ENCODE assay signal across 8 mouse cellular contexts in the genomic region with DNA sequence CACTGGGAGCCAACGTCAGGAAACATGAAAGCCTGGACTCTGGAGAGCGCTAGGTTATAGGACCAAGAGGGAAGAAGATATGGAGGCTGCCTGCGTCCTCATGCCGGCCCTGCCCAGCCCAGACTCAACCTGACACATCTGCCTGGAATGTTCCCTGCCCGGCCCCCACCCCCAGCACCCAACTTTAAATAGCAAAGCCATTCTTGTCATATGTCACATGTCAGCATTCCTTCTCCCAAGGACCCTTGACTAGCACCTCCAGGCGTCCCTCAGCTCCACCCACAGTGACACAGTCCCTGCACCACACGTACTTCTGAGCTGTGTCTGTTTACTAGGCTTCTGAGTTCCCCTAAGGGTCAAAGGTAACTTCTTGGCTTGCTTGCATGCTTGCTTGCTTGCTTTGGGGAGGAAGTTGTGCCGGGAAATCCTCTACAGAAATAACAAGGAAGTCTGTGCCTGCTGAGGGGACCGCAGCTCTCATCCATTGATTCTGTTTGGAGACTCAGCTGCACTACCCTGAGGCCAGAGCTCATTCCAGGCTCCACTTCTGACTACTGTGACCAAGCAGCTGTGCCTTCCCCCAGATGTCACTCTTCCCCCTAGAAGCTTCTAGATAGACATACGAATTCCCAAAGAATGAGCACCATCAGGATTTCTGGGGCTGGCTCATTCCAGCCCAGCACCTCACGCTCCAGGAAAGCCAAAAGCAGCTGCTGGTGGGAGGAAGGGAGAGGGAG. TPM values are rescaled to one million over a fixed set of nuclear protein-coding genes. Genes with fewer than 3 reads are reported as not detected.
DNase-seq lines count a peak whose midpoint lies in the region; ATAC-seq and TF ChIP-seq lines count a peak whose summit lies in the region.

No protein-coding gene starts in this region.

- DNase-seq in NIH3T3 (ENCODE audit: low read depth): peak; percentile 85
- peak; percentile 70 for DNase-seq in kidney, adult 18-20 months
- peak; percentile 73 for DNase-seq in lung, adult 2 months
- no peak for DNase-seq in cerebellum, adult 8-10 months
- DNase-seq in thymus, postnatal 36 days: no peak

- TF ChIP-seq CTCF in C2C12 (IDR thresholded peaks at IDR 0.05; ENCODE audit: control insufficient read depth, insufficient read depth, insufficient read length): no peak
- TF ChIP-seq CTCF in lung, adult 2 months (IDR thresholded peaks at IDR 0.05; ENCODE audit: insufficient read depth, low read length): no peak
- 0 out of 2 replicates have a peak, but pooled peaks have one; percentile 2 for TF ChIP-seq CTCF in small intestine, adult 2 months (IDR thresholded peaks at IDR 0.05; ENCODE audit: extremely low read depth, insufficient read length, insufficient replicate concordance, low read depth, low read length)

- H3K9me3 ChIP-seq in forebrain, embryonic 16.5 days (ENCODE audit: control insufficient read depth, low read length): no peaks in the 10 kb centered on the region

- peaks cover 21% of the 10 kb centered on the region for H3K79me2 ChIP-seq in C2C12 (ENCODE audit: control insufficient read depth, insufficient read depth)

- H3K27me3 ChIP-seq in C2C12 (ENCODE audit: control insufficient read depth, insufficient read depth, insufficient read length): no peaks in the 10 kb centered on the region
- no peaks in the 10 kb centered on the region for H3K27me3 ChIP-seq in forebrain, embryonic 16.5 days (replicated peaks; ENCODE audit: control insufficient read depth, insufficient read depth, low read length)
- H3K27me3 ChIP-seq in small intestine, adult 2 months (ENCODE audit: control insufficient read depth, insufficient read depth, low read length): no peaks in the 10 kb centered on the region

- ATAC-seq in forebrain, embryonic 16.5 days: no peak

- H3K4me3 ChIP-seq in C2C12 (ENCODE audit: insufficient read depth, poor library complexity, severe bottlenecking): no peak overlapping the region
- no peak overlapping the region for H3K4me3 ChIP-seq in forebrain, embryonic 16.5 days (replicated peaks; ENCODE audit: low read length)
- H3K4me3 ChIP-seq in lung, adult 2 months (replicated peaks; ENCODE audit: extremely low read depth, low read depth, low read length): no peak overlapping the region
- H3K4me3 ChIP-seq in small intestine, adult 2 months (ENCODE audit: low read depth, low read length): no peak overlapping the region

- peak overlapping the region; percentile 63 for H3ac ChIP-seq in C2C12 (ENCODE audit: control insufficient read depth, insufficient read length, low read depth)

- no peaks in the 10 kb centered on the region for H3K79me3 ChIP-seq in C2C12 (ENCODE audit: low read depth)

- WGBS in forebrain, embryonic 16.5 days: 61% methylated on average over 11 of the region's 11 CpGs
- 15% methylated on average over 11 of the region's 11 CpGs for WGBS in lung, adult 2 months
- WGBS in small intestine, adult 2 months: 14% methylated on average over 11 of the region's 11 CpGs

- no peak; the same call in 1 of the 2 replicates for TF ChIP-seq POLR2A in lung, adult 2 months (IDR thresholded peaks at IDR 0.05; ENCODE audit: borderline replicate concordance, extremely low read depth, low read depth, low read length)
- 0 out of 2 replicates have a peak, but pooled peaks have one; percentile 11 for TF ChIP-seq POLR2A in small intestine, adult 2 months (IDR thresholded peaks at IDR 0.05; ENCODE audit: low read depth, low read length)

- H3K36me3 ChIP-seq in C2C12 (ENCODE audit: control insufficient read depth, insufficient read depth): no peaks in the 10 kb centered on the region
- no peaks in the 10 kb centered on the region for H3K36me3 ChIP-seq in forebrain, embryonic 16.5 days (ENCODE audit: control insufficient read depth, insufficient read depth)
- H3K36me3 ChIP-seq in small intestine, adult 2 months (ENCODE audit: control insufficient read depth, insufficient read depth, low read length): no peaks in the 10 kb centered on the region

- no peak overlapping the region for H3K9ac ChIP-seq in forebrain, embryonic 16.5 days (replicated peaks; ENCODE audit: low read depth, low read length)

- no peak overlapping the region for H3K4me2 ChIP-seq in forebrain, embryonic 16.5 days (ENCODE audit: low read length)

- peaks cover 48% of the 10 kb centered on the region for H3K4me1 ChIP-seq in forebrain, embryonic 16.5 days (replicated peaks; ENCODE audit: control insufficient read depth, insufficient read depth, low read length)
- H3K4me1 ChIP-seq in lung, adult 2 months (ENCODE audit: control insufficient read depth, insufficient read depth, low read length): peaks cover 60% of the 10 kb centered on the region
- peaks cover 39% of the 10 kb centered on the region for H3K4me1 ChIP-seq in small intestine, adult 2 months (ENCODE audit: control insufficient read depth, insufficient read depth, insufficient read length, low read length)

- peak overlapping the region; percentile 95 for H3K27ac ChIP-seq in forebrain, embryonic 16.5 days (ENCODE audit: low read length)
- peak overlapping the region; percentile 70 for H3K27ac ChIP-seq in small intestine, adult 2 months (ENCODE audit: insufficient read depth, low read depth, low read length)

TF ChIP-seq in C2C12, 6 proteins besides CTCF, POLR2A, EP300 and RAD21:
- TF ChIP-seq USF1 (IDR thresholded peaks at IDR 0.05; ENCODE audit: low read depth) (peak; percentile 74), MYOG (IDR thresholded peaks at IDR 0.05; ENCODE audit: control insufficient read depth, extremely low read depth, insufficient read length) (no peak), CEBPB (IDR thresholded peaks at IDR 0.05; ENCODE audit: low read depth) (no peak), FOSL1 (IDR thresholded peaks at IDR 0.05; ENCODE audit: insufficient read depth, low read length, poor library complexity, severe bottlenecking) (peak; percentile 56), MYOD1 (IDR thresholded peaks at IDR 0.05; ENCODE audit: control insufficient read depth, insufficient read length, low read depth) (peak; percentile 82), MAX (IDR thresholded peaks at IDR 0.05) (peak; percentile 34)

RNA-seq across cellular contexts. Expression of a gene that starts 39.1 kb away (rescaled TPM):
- polyA plus RNA-seq in C2C12 (2012; fragmentation: generic; extraction: Trizol): 69.6 TPM
- 66.2 and 79.4 TPM in 2 replicates for polyA plus RNA-seq in forebrain, embryonic 16.5 days (2015; fragmentation: Nextera tagmentation; extraction: Ambion mirVana)
- 113 and 116 TPM in 2 replicates for polyA plus RNA-seq in lung, adult 2 months (2012; rRNA removed)
- polyA plus RNA-seq in small intestine, adult 2 months (2012; rRNA removed): 37.1 and 52.5 TPM in 2 replicates

Comparison
In these comparisons a context has a peak if more than half of its experiments do, and no peak if none do; other contexts are left out.
1. DNase-seq: peak in NIH3T3 (single experiment), kidney, adult 18-20 months (single experiment) and lung, adult 2 months (single experiment); none in cerebellum, adult 8-10 months (single experiment) and thymus, postnatal 36 days (0 of 2).